Mouse (Mus musculus): ENCODE measurements at regions not wholly inside any gene's neighbourhood (a gene's known extent, or its start where the extent isn't known, plus 50 kb on each side); places are given as distances from the start of the nearest gene placed in this dataset.

DNA sequence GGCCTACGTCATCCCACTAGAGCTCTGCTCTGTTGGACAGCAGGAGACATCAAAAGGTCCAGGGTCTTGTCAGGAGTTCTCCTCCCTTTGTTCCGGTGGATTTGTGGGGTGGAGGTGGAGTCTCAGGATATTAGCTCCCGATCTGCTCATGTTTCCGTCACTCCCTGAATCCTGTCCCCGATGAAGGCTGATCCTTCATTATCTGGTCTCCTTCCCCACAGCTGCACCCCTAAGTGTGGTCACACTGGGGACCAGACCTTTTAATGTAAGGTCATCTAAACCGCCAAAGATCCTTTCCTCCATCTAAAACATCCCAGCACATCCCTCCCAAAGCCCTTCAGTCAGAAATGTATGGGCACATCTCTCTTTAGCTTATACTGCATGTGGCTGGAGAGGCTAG is 215.6 kb upstream of the Ccdc122 start:
- Histone ChIP-seq H3K4me1 (replicated peaks; ENCODE audit: control insufficient read depth, insufficient read depth, low read length) (peaks cover 3% of the 10 kb centered on the region; the same call in 1 of the 2 replicates), H3K4me2 (ENCODE audit: low read depth, low read length, severe bottlenecking) (no peak overlapping the region), H3K4me3 (ENCODE audit: low read depth, low read length) (no peak overlapping the region), H3K27ac (ENCODE audit: low read depth, low read length) (no peak overlapping the region), H3K9me3 (ENCODE audit: control insufficient read depth, low read length) (no peaks in the 10 kb centered on the region), H3K27me3 (ENCODE audit: control insufficient read depth, insufficient read depth, low read length) (no peaks in the 10 kb centered on the region), H3K9ac (ENCODE audit: low read length) (no peak overlapping the region), H3K36me3 (ENCODE audit: control insufficient read depth, insufficient read depth, low read length) (no peaks in the 10 kb centered on the region)
- WGBS: 79% methylated on average over 6 of the region's 6 CpGs
- no peak for DNase-seq (ENCODE audit: low spot score)
- no peak for ATAC-seq (replicated peaks; ENCODE audit: low FRiP score)

GRCm38 (mm10) chr14:76819690-76820089 is 216.9 kb upstream of the Ccdc122 start:
- H3K4me3 ChIP-seq (ENCODE audit: low read depth, low read length): no peak overlapping the region
- no peak overlapping the region for H3K4me2 ChIP-seq (ENCODE audit: low read depth, low read length, severe bottlenecking)
- no peak overlapping the region for H3K27ac ChIP-seq (ENCODE audit: low read depth, low read length)
- no peak for DNase-seq (ENCODE audit: low spot score)
- no peaks in the 10 kb centered on the region for H3K36me3 ChIP-seq (ENCODE audit: control insufficient read depth, insufficient read depth, low read length)
- H3K4me1 ChIP-seq (replicated peaks; ENCODE audit: control insufficient read depth, insufficient read depth, low read length): peaks cover 3% of the 10 kb centered on the region; the same call in 1 of the 2 replicates
- no peak overlapping the region for H3K9ac ChIP-seq (ENCODE audit: low read length)
- 32% methylated on average over 8 of the region's 8 CpGs for WGBS
- H3K9me3 ChIP-seq (ENCODE audit: control insufficient read depth, low read length): no peaks in the 10 kb centered on the region
- ATAC-seq (replicated peaks; ENCODE audit: low FRiP score): no peak
- H3K27me3 ChIP-seq (ENCODE audit: control insufficient read depth, insufficient read depth, low read length): no peaks in the 10 kb centered on the region

DNA sequence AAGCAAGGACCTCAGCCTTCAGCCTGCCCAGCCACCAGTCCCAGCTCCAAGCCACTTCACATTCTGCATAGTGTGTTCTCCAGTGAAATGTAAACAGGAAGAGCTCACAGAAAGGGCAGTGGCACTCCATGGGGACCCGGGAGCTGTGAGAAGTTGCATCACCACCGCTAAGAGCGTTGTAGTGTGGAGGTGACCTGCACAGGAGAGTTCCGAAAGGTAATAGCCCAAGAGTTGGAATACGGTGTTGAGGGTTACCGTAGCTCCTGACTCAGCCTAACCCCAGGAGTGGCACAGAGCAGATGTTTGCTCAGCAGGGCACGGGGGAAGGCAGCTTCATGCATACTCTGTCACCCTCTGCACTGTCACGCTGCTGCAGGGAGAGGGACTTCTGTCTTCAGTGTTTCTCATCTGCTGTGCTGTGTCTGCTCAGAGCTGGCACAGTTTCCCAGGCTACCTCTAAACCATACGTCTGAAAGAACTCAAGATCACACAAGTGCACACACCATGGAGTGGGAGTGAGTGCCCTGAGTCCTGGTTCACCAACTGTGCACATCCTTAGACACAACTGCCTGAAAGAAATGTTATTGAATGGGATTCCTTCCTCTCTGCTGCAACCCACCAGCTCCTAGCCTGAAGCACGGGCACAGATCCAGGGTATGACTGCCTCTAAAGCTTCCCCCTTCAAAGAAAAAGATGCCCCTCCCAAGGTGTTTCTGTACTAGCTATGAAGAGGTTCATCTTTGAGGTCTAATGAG is 218.1 kb upstream of the Ccdc122 start:
- no peaks in the 10 kb centered on the region for H3K27me3 ChIP-seq (ENCODE audit: control insufficient read depth, insufficient read depth, low read length)
- no peak for ATAC-seq (replicated peaks; ENCODE audit: low FRiP score)
- DNase-seq (ENCODE audit: low spot score): no peak
- H3K9me3 ChIP-seq (ENCODE audit: control insufficient read depth, low read length): no peaks in the 10 kb centered on the region
- H3K36me3 ChIP-seq (ENCODE audit: control insufficient read depth, insufficient read depth, low read length): no peaks in the 10 kb centered on the region
- H3K4me3 ChIP-seq (ENCODE audit: low read depth, low read length): no peak overlapping the region
- peaks cover 3% of the 10 kb centered on the region; the same call in 1 of the 2 replicates for H3K4me1 ChIP-seq (replicated peaks; ENCODE audit: control insufficient read depth, insufficient read depth, low read length)
- no peak overlapping the region for H3K27ac ChIP-seq (ENCODE audit: low read depth, low read length)
- no peak overlapping the region for H3K9ac ChIP-seq (ENCODE audit: low read length)
- WGBS: 84% methylated on average over 10 of the region's 10 CpGs
- no peak overlapping the region for H3K4me2 ChIP-seq (ENCODE audit: low read depth, low read length, severe bottlenecking)

- Histone ChIP-seq H3K9ac (ENCODE audit: low read length) (no peak overlapping the region), H3K27ac (ENCODE audit: low read depth, low read length) (no peak overlapping the region), H3K9me3 (ENCODE audit: control insufficient read depth, low read length) (no peaks in the 10 kb centered on the region), H3K4me3 (ENCODE audit: low read depth, low read length) (no peak overlapping the region), H3K4me1 (replicated peaks; ENCODE audit: control insufficient read depth, insufficient read depth, low read length) (peaks cover 3% of the 10 kb centered on the region; the same call in 1 of the 2 replicates), H3K4me2 (ENCODE audit: low read depth, low read length, severe bottlenecking) (no peak overlapping the region), H3K27me3 (ENCODE audit: control insufficient read depth, insufficient read depth, low read length) (no peaks in the 10 kb centered on the region), H3K36me3 (ENCODE audit: control insufficient read depth, insufficient read depth, low read length) (no peaks in the 10 kb centered on the region)
- DNase-seq (ENCODE audit: low spot score) (no peak), ATAC-seq (replicated peaks; ENCODE audit: low FRiP score) (no peak)
- WGBS: 56% methylated on average over 5 of the region's 5 CpGs
These were observed 219.3 kb upstream of the Ccdc122 start for GRCm38 (mm10) chr14:76817189-76817772.

DNA sequence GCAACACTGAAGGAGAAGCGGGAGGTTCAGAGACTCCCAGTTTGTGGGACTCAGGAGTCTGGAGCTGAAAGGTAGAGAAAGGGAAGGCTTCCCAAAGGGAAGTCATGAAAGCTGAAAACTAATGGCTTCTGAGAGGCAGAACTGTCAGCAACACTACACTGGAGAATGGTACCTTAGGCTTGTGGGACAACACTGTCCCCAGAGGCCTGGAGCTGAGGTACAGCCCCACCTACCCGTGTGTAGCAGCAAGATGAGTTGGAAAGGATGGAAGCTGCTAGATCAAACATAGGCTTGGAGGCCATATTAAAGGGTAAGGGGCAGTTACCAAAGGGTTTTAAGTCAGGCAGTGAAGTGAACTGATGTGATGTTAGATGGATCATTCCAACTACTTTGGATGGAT is 219.9 kb upstream of the Ccdc122 start:
- no peak overlapping the region for H3K4me2 ChIP-seq (ENCODE audit: low read depth, low read length, severe bottlenecking)
- ATAC-seq (replicated peaks; ENCODE audit: low FRiP score) (no peak), DNase-seq (ENCODE audit: low spot score) (no peak)
- H3K9ac ChIP-seq (ENCODE audit: low read length): no peak overlapping the region
- no peak overlapping the region for H3K4me3 ChIP-seq (ENCODE audit: low read depth, low read length)
- H3K27me3 ChIP-seq (ENCODE audit: control insufficient read depth, insufficient read depth, low read length): no peaks in the 10 kb centered on the region
- H3K27ac ChIP-seq (ENCODE audit: low read depth, low read length): no peak overlapping the region
- no peaks in the 10 kb centered on the region for H3K9me3 ChIP-seq (ENCODE audit: control insufficient read depth, low read length)
- 84% methylated on average over 2 of the region's 2 CpGs for WGBS
- peaks cover 3% of the 10 kb centered on the region; the same call in 1 of the 2 replicates for H3K4me1 ChIP-seq (replicated peaks; ENCODE audit: control insufficient read depth, insufficient read depth, low read length)
- H3K36me3 ChIP-seq (ENCODE audit: control insufficient read depth, insufficient read depth, low read length): no peaks in the 10 kb centered on the region

DNA sequence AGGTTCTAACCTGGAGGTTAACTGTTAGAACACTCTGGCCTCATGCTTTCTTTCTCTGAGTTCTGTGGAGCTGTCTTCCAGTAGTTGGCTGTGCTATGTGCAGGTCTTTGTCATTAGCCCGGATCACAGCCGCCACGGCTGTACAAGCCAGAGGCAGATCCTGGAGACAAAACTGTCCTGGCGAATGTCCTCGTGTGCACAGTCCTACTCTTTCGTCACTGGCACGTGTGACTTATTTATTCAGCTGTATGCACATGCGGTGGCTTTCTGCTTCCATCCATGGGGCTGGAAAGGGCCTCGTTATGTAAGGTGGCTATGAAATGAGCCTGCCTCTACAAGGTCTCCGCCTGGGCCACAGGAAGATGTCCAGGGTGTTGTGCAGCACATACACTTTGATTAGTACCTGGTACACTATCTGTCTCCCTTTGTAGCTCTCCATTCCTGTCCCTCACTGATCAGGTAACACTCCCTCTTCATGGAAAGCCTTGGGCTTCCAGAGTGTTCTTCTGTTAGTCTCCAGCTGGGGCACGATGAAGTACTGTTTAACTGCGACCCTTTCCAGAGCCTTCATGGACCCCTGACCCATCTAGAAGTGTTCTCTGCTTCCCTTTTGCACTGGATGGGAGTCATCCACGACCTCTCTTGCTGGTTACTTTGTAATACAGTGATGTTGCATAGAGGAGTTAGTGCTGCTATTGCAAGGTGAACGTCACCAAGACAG is 224.3 kb upstream of the Ccdc122 start:
- 82% methylated on average over 14 of the region's 14 CpGs for WGBS
- Histone ChIP-seq H3K4me2 (ENCODE audit: low read depth, low read length, severe bottlenecking) (no peak overlapping the region), H3K4me1 (replicated peaks; ENCODE audit: control insufficient read depth, insufficient read depth, low read length) (peaks cover 6% of the 10 kb centered on the region; the same call in 1 of the 2 replicates), H3K36me3 (ENCODE audit: control insufficient read depth, insufficient read depth, low read length) (no peaks in the 10 kb centered on the region), H3K9me3 (ENCODE audit: control insufficient read depth, low read length) (no peaks in the 10 kb centered on the region), H3K27me3 (ENCODE audit: control insufficient read depth, insufficient read depth, low read length) (no peaks in the 10 kb centered on the region), H3K27ac (ENCODE audit: low read depth, low read length) (no peak overlapping the region), H3K4me3 (ENCODE audit: low read depth, low read length) (no peak overlapping the region), H3K9ac (ENCODE audit: low read length) (no peak overlapping the region)
- no peak for DNase-seq (ENCODE audit: low spot score)
- no peak for ATAC-seq (replicated peaks; ENCODE audit: low FRiP score)

- no peak for ATAC-seq (replicated peaks; ENCODE audit: low FRiP score)
- Histone ChIP-seq H3K4me2 (ENCODE audit: low read depth, low read length, severe bottlenecking) (peak overlapping the region; percentile 22; the same call in 1 of the 2 replicates), H3K27ac (ENCODE audit: low read depth, low read length) (no peak overlapping the region), H3K9ac (ENCODE audit: low read length) (no peak overlapping the region), H3K4me3 (ENCODE audit: low read depth, low read length) (no peak overlapping the region), H3K4me1 (replicated peaks; ENCODE audit: control insufficient read depth, insufficient read depth, low read length) (peaks cover 3% of the 10 kb centered on the region; the same call in 1 of the 2 replicates), H3K9me3 (ENCODE audit: control insufficient read depth, low read length) (no peaks in the 10 kb centered on the region), H3K36me3 (ENCODE audit: control insufficient read depth, insufficient read depth, low read length) (no peaks in the 10 kb centered on the region), H3K27me3 (ENCODE audit: control insufficient read depth, insufficient read depth, low read length) (no peaks in the 10 kb centered on the region)
- DNase-seq (ENCODE audit: low spot score): no peak
- WGBS: 30% methylated on average over 21 of the region's 21 CpGs
These were observed 225.6 kb upstream of the Ccdc122 start for GRCm38 (mm10) chr14:76810697-76811589.

- H3K4me1 ChIP-seq (replicated peaks; ENCODE audit: control insufficient read depth, insufficient read depth, low read length): peaks cover 3% of the 10 kb centered on the region; the same call in 1 of the 2 replicates
- H3K27me3 ChIP-seq (ENCODE audit: control insufficient read depth, insufficient read depth, low read length): no peaks in the 10 kb centered on the region
- no peaks in the 10 kb centered on the region for H3K36me3 ChIP-seq (ENCODE audit: control insufficient read depth, insufficient read depth, low read length)
- no peaks in the 10 kb centered on the region for H3K9me3 ChIP-seq (ENCODE audit: control insufficient read depth, low read length)
- no peak overlapping the region for H3K4me2 ChIP-seq (ENCODE audit: low read depth, low read length, severe bottlenecking)
- ATAC-seq (replicated peaks; ENCODE audit: low FRiP score): no peak
- WGBS: 83% methylated on average over 3 of the region's 3 CpGs
- H3K4me3 ChIP-seq (ENCODE audit: low read depth, low read length): no peak overlapping the region
- no peak overlapping the region for H3K27ac ChIP-seq (ENCODE audit: low read depth, low read length)
- H3K9ac ChIP-seq (ENCODE audit: low read length): no peak overlapping the region
- no peak for DNase-seq (ENCODE audit: low spot score)
These were observed 226.5 kb upstream of the Ccdc122 start for GRCm38 (mm10) chr14:76810041-76810440.

Data from forebrain, embryonic 11.5 days (tissue).